Mouse (Mus musculus): ENCODE data around the gene Bach1. TPM values are rescaled to one million over a fixed set of nuclear protein-coding genes. Genes with fewer than 3 reads are reported as not detected.

The Bach1 gene
- polyA plus RNA-seq, 1 experiment from 2014 or later: 15.9 TPM

- Histone ChIP-seq H3K9ac (ENCODE audit: low read length) (no peak overlapping the region), H3K4me2 (ENCODE audit: low read depth, severe bottlenecking) (no peak overlapping the region), H3K36me3 (ENCODE audit: control insufficient read depth, insufficient read depth, low read length) (no peaks in the 10 kb centered on the region), H3K9me3 (ENCODE audit: control insufficient read depth, low read length) (no peaks in the 10 kb centered on the region), H3K4me3 (ENCODE audit: low read depth, low read length) (no peak overlapping the region), H3K4me1 (ENCODE audit: control insufficient read depth, insufficient read depth, low read length) (no peaks in the 10 kb centered on the region), H3K27me3 (ENCODE audit: control insufficient read depth, insufficient read depth, low read length) (no peaks in the 10 kb centered on the region), H3K27ac (replicated peaks; ENCODE audit: low read depth, low read length) (no peak overlapping the region)
- ATAC-seq (ENCODE audit: insufficient number of reproducible peaks, low FRiP score, low TSS enrichment, low read depth): no peak
- 90% methylated on average over 9 of the region's 9 CpGs for WGBS
- no peak for DNase-seq (ENCODE audit: low spot score)
Observed at GRCm38 (mm10) chr16:87670821-87671165, 28.0 kb upstream of the Bach1 start.

DNA sequence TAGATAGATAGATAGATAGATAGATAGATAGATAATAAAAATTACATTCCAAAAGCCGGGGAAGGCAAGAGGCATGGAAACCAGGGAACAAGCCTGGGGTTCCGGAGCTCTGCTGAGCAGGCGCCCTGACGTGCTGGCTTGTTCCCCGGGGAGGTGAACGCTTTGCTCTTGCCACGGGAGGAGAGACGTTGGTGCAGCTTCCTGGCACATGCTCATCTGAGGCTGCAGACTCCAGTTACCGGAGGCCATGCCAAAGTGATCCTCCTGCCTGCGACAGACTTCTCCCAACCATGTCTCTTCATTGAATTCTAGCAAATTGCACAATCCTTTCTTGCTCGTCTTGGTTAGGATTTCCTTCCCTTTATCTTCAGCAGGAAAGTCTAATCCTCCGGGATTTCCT is 27.4 kb upstream of the Bach1 start:
- Histone ChIP-seq H3K27ac (replicated peaks; ENCODE audit: low read depth, low read length) (no peak overlapping the region), H3K4me2 (ENCODE audit: low read depth, severe bottlenecking) (no peak overlapping the region), H3K27me3 (ENCODE audit: control insufficient read depth, insufficient read depth, low read length) (no peaks in the 10 kb centered on the region), H3K9ac (ENCODE audit: low read length) (no peak overlapping the region), H3K36me3 (ENCODE audit: control insufficient read depth, insufficient read depth, low read length) (no peaks in the 10 kb centered on the region), H3K9me3 (ENCODE audit: control insufficient read depth, low read length) (no peaks in the 10 kb centered on the region), H3K4me1 (ENCODE audit: control insufficient read depth, insufficient read depth, low read length) (no peaks in the 10 kb centered on the region), H3K4me3 (ENCODE audit: low read depth, low read length) (no peak overlapping the region)
- 88% methylated on average over 12 of the region's 12 CpGs for WGBS
- ATAC-seq (ENCODE audit: insufficient number of reproducible peaks, low FRiP score, low TSS enrichment, low read depth) (no peak), DNase-seq (ENCODE audit: low spot score) (no peak)

GRCm38 (mm10) chr16:87673155-87673554 is 25.6 kb upstream of the Bach1 start:
- Histone ChIP-seq H3K27ac (replicated peaks; ENCODE audit: low read depth, low read length) (no peak overlapping the region), H3K9me3 (ENCODE audit: control insufficient read depth, low read length) (no peaks in the 10 kb centered on the region), H3K4me3 (ENCODE audit: low read depth, low read length) (no peak overlapping the region), H3K9ac (ENCODE audit: low read length) (no peak overlapping the region), H3K27me3 (ENCODE audit: control insufficient read depth, insufficient read depth, low read length) (no peaks in the 10 kb centered on the region), H3K36me3 (ENCODE audit: control insufficient read depth, insufficient read depth, low read length) (no peaks in the 10 kb centered on the region), H3K4me2 (ENCODE audit: low read depth, severe bottlenecking) (no peak overlapping the region), H3K4me1 (ENCODE audit: control insufficient read depth, insufficient read depth, low read length) (no peaks in the 10 kb centered on the region)
- DNase-seq (ENCODE audit: low spot score): no peak
- no peak for ATAC-seq (ENCODE audit: insufficient number of reproducible peaks, low FRiP score, low TSS enrichment, low read depth)
- 88% methylated on average over 7 of the region's 7 CpGs for WGBS

GRCm38 (mm10) chr16:87676182-87676581 is 22.6 kb upstream of the Bach1 start:
- no peaks in the 10 kb centered on the region for H3K4me1 ChIP-seq (ENCODE audit: control insufficient read depth, insufficient read depth, low read length)
- H3K9ac ChIP-seq (ENCODE audit: low read length): no peak overlapping the region
- H3K36me3 ChIP-seq (ENCODE audit: control insufficient read depth, insufficient read depth, low read length): no peaks in the 10 kb centered on the region
- H3K27me3 ChIP-seq (ENCODE audit: control insufficient read depth, insufficient read depth, low read length): no peaks in the 10 kb centered on the region
- DNase-seq (ENCODE audit: low spot score): no peak
- H3K27ac ChIP-seq (replicated peaks; ENCODE audit: low read depth, low read length): no peak overlapping the region
- WGBS: 83% methylated on average over 10 of the region's 10 CpGs
- H3K9me3 ChIP-seq (ENCODE audit: control insufficient read depth, low read length): no peaks in the 10 kb centered on the region
- no peak overlapping the region for H3K4me2 ChIP-seq (ENCODE audit: low read depth, severe bottlenecking)
- ATAC-seq (ENCODE audit: insufficient number of reproducible peaks, low FRiP score, low TSS enrichment, low read depth): no peak
- H3K4me3 ChIP-seq (ENCODE audit: low read depth, low read length): no peak overlapping the region

GRCm38 (mm10) chr16:87678667-87679066 is 20.1 kb upstream of the Bach1 start:
- Histone ChIP-seq H3K36me3 (ENCODE audit: control insufficient read depth, insufficient read depth, low read length) (no peaks in the 10 kb centered on the region), H3K9me3 (ENCODE audit: control insufficient read depth, low read length) (no peaks in the 10 kb centered on the region), H3K4me3 (ENCODE audit: low read depth, low read length) (no peak overlapping the region), H3K9ac (ENCODE audit: low read length) (no peak overlapping the region), H3K27me3 (ENCODE audit: control insufficient read depth, insufficient read depth, low read length) (no peaks in the 10 kb centered on the region), H3K4me1 (ENCODE audit: control insufficient read depth, insufficient read depth, low read length) (no peaks in the 10 kb centered on the region), H3K4me2 (ENCODE audit: low read depth, severe bottlenecking) (no peak overlapping the region), H3K27ac (replicated peaks; ENCODE audit: low read depth, low read length) (no peak overlapping the region)
- 63% methylated on average over 11 of the region's 11 CpGs for WGBS
- DNase-seq (ENCODE audit: low spot score) (no peak), ATAC-seq (ENCODE audit: insufficient number of reproducible peaks, low FRiP score, low TSS enrichment, low read depth) (no peak)

- DNase-seq (ENCODE audit: low spot score) (no peak), ATAC-seq (ENCODE audit: insufficient number of reproducible peaks, low FRiP score, low TSS enrichment, low read depth) (no peak)
- Histone ChIP-seq H3K4me3 (ENCODE audit: low read depth, low read length) (no peak overlapping the region), H3K36me3 (ENCODE audit: control insufficient read depth, insufficient read depth, low read length) (no peaks in the 10 kb centered on the region), H3K9me3 (ENCODE audit: control insufficient read depth, low read length) (no peaks in the 10 kb centered on the region), H3K27ac (replicated peaks; ENCODE audit: low read depth, low read length) (no peak overlapping the region), H3K4me2 (ENCODE audit: low read depth, severe bottlenecking) (no peak overlapping the region), H3K4me1 (ENCODE audit: control insufficient read depth, insufficient read depth, low read length) (no peaks in the 10 kb centered on the region), H3K9ac (ENCODE audit: low read length) (no peak overlapping the region), H3K27me3 (ENCODE audit: control insufficient read depth, insufficient read depth, low read length) (no peaks in the 10 kb centered on the region)
- WGBS: 77% methylated on average over 9 of the region's 9 CpGs
Observed at GRCm38 (mm10) chr16:87680912-87681634, 17.7 kb upstream of the Bach1 start.

- ATAC-seq (ENCODE audit: insufficient number of reproducible peaks, low FRiP score, low TSS enrichment, low read depth): no peak
- Histone ChIP-seq H3K27ac (replicated peaks; ENCODE audit: low read depth, low read length) (no peak overlapping the region), H3K36me3 (ENCODE audit: control insufficient read depth, insufficient read depth, low read length) (no peaks in the 10 kb centered on the region), H3K9ac (ENCODE audit: low read length) (no peak overlapping the region), H3K4me3 (ENCODE audit: low read depth, low read length) (no peak overlapping the region), H3K4me1 (ENCODE audit: control insufficient read depth, insufficient read depth, low read length) (no peaks in the 10 kb centered on the region), H3K4me2 (ENCODE audit: low read depth, severe bottlenecking) (no peak overlapping the region), H3K27me3 (ENCODE audit: control insufficient read depth, insufficient read depth, low read length) (no peaks in the 10 kb centered on the region), H3K9me3 (ENCODE audit: control insufficient read depth, low read length) (no peaks in the 10 kb centered on the region)
- DNase-seq (ENCODE audit: low spot score): no peak
- WGBS: 46% methylated on average over 3 of the region's 3 CpGs
Observed at GRCm38 (mm10) chr16:87681848-87682247, 16.9 kb upstream of the Bach1 start.

GRCm38 (mm10) chr16:87686458-87686857 is 12.3 kb upstream of the Bach1 start:
- Histone ChIP-seq H3K36me3 (ENCODE audit: control insufficient read depth, insufficient read depth, low read length) (no peaks in the 10 kb centered on the region), H3K27ac (replicated peaks; ENCODE audit: low read depth, low read length) (no peak overlapping the region), H3K4me2 (ENCODE audit: low read depth, severe bottlenecking) (no peak overlapping the region), H3K4me1 (ENCODE audit: control insufficient read depth, insufficient read depth, low read length) (no peaks in the 10 kb centered on the region), H3K9me3 (ENCODE audit: control insufficient read depth, low read length) (no peaks in the 10 kb centered on the region), H3K27me3 (ENCODE audit: control insufficient read depth, insufficient read depth, low read length) (no peaks in the 10 kb centered on the region), H3K4me3 (ENCODE audit: low read depth, low read length) (no peak overlapping the region), H3K9ac (ENCODE audit: low read length) (no peak overlapping the region)
- ATAC-seq (ENCODE audit: insufficient number of reproducible peaks, low FRiP score, low TSS enrichment, low read depth) (no peak), DNase-seq (ENCODE audit: low spot score) (no peak)
- WGBS: 84% methylated on average over 1 of the region's 1 CpGs

DNA sequence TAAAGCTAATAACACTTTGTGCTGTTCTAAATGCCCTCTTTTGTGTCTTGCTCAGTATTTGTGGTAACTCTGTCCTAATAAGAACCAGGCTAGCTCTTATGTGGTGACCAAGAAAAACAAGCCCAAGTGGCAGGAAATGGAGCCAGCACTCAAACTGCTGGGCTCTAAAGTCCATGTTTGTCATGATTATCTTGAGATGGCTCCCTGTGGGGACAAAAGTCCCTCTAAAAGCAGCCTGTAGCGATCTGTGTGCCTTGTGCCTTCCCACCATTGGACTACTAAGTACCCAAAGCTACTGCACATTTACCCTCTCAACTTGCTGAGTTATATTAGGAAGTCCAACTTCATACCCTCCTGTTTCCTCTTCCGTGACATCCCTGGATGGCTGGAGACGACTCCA is 11.4 kb upstream of the Bach1 start:
- ATAC-seq (ENCODE audit: insufficient number of reproducible peaks, low FRiP score, low TSS enrichment, low read depth) (no peak), DNase-seq (ENCODE audit: low spot score) (no peak)
- Histone ChIP-seq H3K27ac (replicated peaks; ENCODE audit: low read depth, low read length) (no peak overlapping the region), H3K4me1 (ENCODE audit: control insufficient read depth, insufficient read depth, low read length) (no peaks in the 10 kb centered on the region), H3K36me3 (ENCODE audit: control insufficient read depth, insufficient read depth, low read length) (no peaks in the 10 kb centered on the region), H3K27me3 (ENCODE audit: control insufficient read depth, insufficient read depth, low read length) (no peaks in the 10 kb centered on the region), H3K9ac (ENCODE audit: low read length) (no peak overlapping the region), H3K4me2 (ENCODE audit: low read depth, severe bottlenecking) (no peak overlapping the region), H3K9me3 (ENCODE audit: control insufficient read depth, low read length) (no peaks in the 10 kb centered on the region), H3K4me3 (ENCODE audit: low read depth, low read length) (no peak overlapping the region)
- WGBS: 85% methylated on average over 3 of the region's 3 CpGs
